ENCODE assay signal across 20 mouse cellular contexts in genomic region chr2:72456189-72456588, GRCm38 (mm10).
"Had no signal": no experiment of that assay in that cellular context is flagged by ENCODE, and none has a peak within 500 bp of the region (broad histone marks: within the 10 kb centered on the region; RNA-seq: fewer than 3 reads in every experiment).

No protein-coding gene starts in this region.

- H3K27ac ChIP-seq: heart, adult 2 months; hindbrain, embryonic 10.5 days; hindbrain, embryonic 12.5 days; hindbrain, embryonic 14.5 days; intestine, embryonic 15.5 days; left cerebral cortex, adult 2 months; limb, embryonic 10.5 days; limb, embryonic 12.5 days; liver, embryonic 13.5 days had no signal

- H3K4me3 ChIP-seq: heart, adult 2 months; heart, embryonic 12.5 days; hindbrain, embryonic 10.5 days; hindbrain, embryonic 12.5 days; intestine, embryonic 15.5 days; left cerebral cortex, adult 2 months; limb, embryonic 10.5 days; limb, embryonic 12.5 days; liver, embryonic 13.5 days had no signal

- DNase-seq: gastrocnemius, postnatal 14 days; gastrocnemius, postnatal 36 days; heart, adult 2 months; heart, postnatal 10 days; heart, postnatal 4 days; kidney, adult 18-20 months; kidney, adult 8-10 months; kidney, postnatal 10 days; kidney, postnatal 25 days; kidney, postnatal 4 days; liver; liver, embryonic 13.5 days had no signal
